Mouse (Mus musculus) ES-Bruce4 (cell line): Measurements from ENCODE around the gene Zfp473.

Experiments
- CTCF ChIP-seq: IDR thresholded peaks from one replicate; pipeline ENCODE4 v1.8.1; 2011; ENCODE audit warnings: low read depth, low read length
- POLR2A ChIP-seq: IDR thresholded peaks from one replicate; pipeline ENCODE4 v1.8.1; 2011; ENCODE audit warnings: low read length; ENCODE audit not compliant: insufficient read depth

- TF ChIP-seq POLR2A (no peak), CTCF (peak; percentile 82)
These were observed 5.8 kb downstream of the Zfp473 start for GRCm38 (mm10) chr7:44745076-44745475.
